Mouse (Mus musculus) heart, postnatal 25 days (tissue): ENCODE measurements around the gene Adgrd1. TPM values are rescaled to one million over a fixed set of nuclear protein-coding genes. Genes with fewer than 3 reads are reported as not detected.

Experiments used
- DNase-seq: peaks from one replicate; pipeline ENCODE4 v3.0.0; 2022; ENCODE audit warnings: low spot score
- intact Hi-C: fragments of 180-260 bp; cut with DNase I; formaldehyde crosslinking; loops from one replicate; pipeline ENCODE4 v1.15.1; 2025
- total RNA-seq, 2 experiments: library from RNA; stranded (reverse); gene quantifications; 2 replicates each; pipeline ENCODE4 v1.2.3; 2021

Adgrd1 gene
- total RNA-seq, 2 experiments from 2014 or later: 5.4 to 5.5 TPM

- intact Hi-C loops: no loop called here
- DNase-seq: no peak
Measured at GRCm38 (mm10) chr5:129182554-129182953, 86.0 kb downstream of the Adgrd1 start.

GRCm38 (mm10) chr5:129186260-129186659 lies 89.7 kb downstream of the Adgrd1 start:
- intact Hi-C loops: loop anchor here (5.0 kb wide), 1 partner anchor 116 kb away; no protein-coding TSS in a partner anchor
- DNase-seq: no peak

- no peak for DNase-seq
- intact Hi-C loops: loop anchor here (5.0 kb wide), 1 partner anchor 115 kb away; no protein-coding TSS in a partner anchor
Measured at GRCm38 (mm10) chr5:129186926-129187325, 90.4 kb downstream of the Adgrd1 start.

DNA sequence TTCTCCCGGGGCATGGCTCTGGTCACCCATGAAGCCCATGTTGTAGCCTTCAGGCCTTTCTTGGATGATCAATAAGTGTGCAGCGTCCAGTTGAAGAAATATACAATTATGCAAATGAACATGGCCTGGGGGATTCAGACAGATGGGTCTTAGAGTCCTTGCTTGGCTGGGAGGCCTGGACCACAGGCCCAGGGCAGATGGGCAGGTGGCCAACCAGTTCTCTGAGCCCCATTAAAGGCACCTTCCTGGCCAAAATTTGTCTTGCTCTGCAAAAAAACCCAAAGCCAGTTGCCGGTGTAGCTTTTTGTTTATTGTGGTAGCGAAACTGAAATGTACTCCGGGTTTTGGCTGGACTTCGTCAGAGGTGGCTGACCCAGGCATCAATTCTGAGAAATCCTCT lies 92.5 kb downstream of the Adgrd1 start:
- no peak for DNase-seq
- intact Hi-C loops: loop anchor here (5.0 kb wide), 1 partner anchor 113 kb away; no protein-coding TSS in a partner anchor

DNA sequence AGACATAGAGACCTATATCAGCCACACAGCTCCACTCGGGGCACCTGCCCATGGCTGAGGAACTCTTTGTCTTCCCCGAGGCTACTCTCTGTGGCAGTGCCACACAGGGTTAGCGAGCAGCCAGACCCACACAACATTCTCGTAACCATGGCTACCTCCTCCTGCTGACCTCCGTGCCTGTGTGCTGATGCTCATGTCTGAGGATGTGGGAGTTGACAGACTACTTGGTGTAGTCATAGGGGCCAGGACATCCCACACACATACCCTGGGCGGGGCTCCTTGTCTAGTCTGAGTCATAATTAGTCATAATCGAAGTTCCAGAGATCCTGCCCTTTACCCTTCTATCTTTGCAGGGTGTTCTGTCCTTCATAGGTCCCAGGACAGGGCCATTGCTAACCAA lies 93.5 kb downstream of the Adgrd1 start:
- intact Hi-C loops: no loop called here

GRCm38 (mm10) chr5:129196501-129196900 lies 100.0 kb downstream of the Adgrd1 start:
- intact Hi-C loops: no loop called here

More for the DNA sequence above, 93.5 kb downstream of the Adgrd1 start:
- no peak for DNase-seq

DNA sequence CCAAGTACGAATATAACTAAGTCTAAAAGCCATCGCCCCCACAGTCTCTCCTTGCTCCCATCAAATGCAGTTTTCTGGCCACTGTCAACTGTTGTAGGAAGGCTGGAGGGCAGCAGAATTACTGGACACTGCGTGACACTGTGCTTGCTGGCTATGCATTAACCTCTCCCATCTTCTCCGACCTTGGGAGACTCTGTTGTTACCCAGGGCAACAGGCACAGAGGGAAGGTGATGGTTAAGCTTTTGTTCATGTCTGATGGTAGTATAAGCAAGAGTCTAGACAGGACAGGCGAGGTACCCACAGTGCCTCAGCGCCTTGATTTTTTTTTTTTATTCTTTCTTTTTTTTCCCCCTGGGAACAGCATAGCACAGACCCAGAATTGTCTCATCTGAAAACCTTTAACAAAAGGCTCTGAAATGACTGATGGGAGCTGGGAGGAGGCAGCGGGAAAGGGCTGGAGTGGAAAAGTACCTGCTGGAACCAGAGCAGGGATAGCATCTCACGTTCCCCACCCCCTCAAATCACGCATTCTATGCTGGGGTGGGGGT lies 100.5 kb downstream of the Adgrd1 start:
- no peak for DNase-seq
- intact Hi-C loops: no loop called here

More at GRCm38 (mm10) chr5:129196501-129196900, 100.0 kb downstream of the Adgrd1 start:
- no peak for DNase-seq

DNA sequence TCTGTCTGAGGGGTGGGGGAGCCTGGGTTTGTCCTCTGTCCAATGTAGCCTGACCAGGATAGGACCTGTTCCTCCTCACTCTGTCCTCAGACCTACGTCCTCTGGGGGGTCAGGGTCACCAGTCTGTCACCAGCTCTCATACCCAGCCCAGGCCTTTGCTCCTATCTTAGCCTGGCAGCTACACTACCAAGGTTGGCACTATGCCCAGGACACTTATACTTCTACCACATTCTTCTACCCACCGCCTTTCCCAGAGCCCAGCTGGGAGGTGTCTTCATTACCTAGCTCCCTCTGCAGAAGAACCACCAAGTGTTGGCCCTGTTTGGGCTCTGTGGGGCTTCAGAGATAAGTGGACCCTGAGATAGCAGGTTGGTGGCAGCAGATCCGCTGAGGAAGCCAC lies 103.6 kb downstream of the Adgrd1 start:
- peak; percentile 18 for DNase-seq

DNA sequence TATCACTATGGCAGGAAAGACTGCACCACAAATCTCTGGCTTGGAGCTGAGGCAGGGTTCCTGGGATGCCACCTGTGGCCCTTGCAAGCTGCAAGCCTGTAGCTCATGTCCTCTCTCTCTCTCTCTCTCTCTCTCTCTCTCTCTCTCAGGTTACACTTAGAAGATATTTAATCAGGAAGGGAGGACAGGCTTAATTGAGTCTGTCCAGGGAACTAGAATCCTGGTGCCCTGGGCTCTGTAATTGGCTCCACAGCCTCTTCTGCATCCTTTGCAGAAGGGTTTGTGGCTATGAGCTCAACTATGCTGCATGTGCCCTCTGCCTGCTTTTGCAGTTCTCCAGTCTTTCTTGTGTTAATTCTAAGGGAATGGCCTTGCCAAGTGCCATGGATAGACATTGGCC lies 111.7 kb downstream of the Adgrd1 start:
- intact Hi-C loops: no loop called here
- DNase-seq: no peak

More for the DNA sequence above, 103.6 kb downstream of the Adgrd1 start:
- intact Hi-C loops: no loop called here

DNA sequence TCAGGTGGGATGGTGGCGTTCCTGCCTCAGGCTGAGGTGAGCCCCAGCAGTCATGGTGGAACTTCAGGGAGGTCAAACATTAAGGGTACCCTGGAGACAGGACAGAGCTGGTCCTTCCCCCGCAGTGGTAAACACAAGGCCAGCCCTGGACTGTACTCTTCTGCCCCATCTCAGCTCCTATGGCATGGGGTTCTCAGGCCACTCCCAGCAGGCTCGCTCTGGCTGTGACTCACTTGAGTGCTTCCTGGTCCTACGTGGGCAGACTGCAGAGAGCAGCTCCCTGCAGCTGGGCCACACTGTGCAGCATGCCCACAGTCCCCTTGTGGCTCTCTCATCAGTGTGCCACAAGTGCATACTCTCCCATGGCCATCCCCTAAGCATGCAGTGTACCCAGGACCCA lies 112.3 kb downstream of the Adgrd1 start:
- intact Hi-C loops: no loop called here
- no peak for DNase-seq

DNA sequence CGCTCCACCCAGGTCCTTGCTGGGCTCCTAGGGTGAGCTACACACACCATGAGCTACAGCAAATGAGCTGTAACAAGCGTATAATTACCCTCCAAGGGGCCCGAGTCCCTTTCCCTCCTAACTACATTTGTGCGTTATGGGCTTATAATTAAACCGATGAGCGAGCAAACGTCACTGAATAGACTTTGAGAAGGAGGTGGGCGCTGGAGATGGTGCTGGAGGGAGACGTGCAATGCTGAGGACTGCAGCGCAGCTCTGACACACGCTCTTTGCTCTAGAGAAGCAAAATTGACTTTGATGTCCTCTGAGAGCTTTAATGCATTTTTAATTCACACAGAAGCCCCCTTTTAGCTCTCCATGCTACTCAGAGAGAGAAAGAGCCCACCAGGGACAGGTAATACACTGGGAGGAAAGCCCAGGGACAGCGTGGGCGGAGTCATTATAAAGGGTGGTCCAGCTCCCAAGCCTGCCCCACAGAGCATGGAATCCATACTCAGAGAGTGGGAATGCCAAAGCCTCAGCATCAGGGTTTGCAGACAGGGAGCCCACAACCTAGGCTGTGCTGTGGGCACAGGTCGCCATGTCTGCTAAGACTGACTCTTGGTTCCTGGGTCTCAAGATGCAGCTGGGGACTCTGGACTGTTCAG lies 115.0 kb downstream of the Adgrd1 start:
- no peak for DNase-seq
- intact Hi-C loops: no loop called here

DNA sequence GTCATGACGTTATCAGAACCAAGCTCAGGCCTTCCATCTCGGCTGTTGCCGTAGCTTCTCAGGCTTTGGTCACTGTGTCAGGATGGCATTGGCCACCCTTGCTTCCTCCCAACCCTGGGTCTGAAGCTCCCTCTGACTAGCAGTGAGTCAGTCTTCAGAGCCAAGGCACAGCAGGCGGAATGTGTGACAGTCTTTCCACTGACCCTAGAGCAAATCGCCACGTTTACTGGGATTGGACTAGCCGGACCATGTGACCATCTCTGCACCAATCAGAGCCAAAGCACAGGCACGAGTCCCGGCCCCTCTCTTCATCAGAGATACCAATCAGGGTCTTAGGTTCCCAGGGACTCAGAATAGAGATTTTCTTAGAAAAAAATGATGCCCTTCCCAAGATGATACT lies 117.5 kb downstream of the Adgrd1 start:
- intact Hi-C loops: no loop called here
- DNase-seq: no peak

DNA sequence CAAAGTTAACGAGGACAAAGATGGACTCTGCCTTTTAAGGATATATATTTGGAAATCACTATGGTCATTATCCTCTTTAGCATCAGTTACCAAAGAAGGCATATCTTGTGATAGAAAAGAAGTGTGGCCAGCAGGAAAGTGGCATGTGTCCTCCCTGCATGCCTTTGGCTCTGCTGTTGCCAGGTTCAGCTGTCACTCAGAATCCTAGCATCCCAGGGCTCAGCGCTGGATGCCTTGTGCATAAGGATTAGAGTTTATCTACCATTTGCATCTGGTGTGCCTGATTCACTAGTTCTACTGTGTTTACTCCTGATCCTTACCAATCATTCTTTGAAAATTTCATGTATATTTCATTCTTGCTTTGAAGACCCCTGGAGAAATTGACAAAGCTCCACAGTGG lies 119.5 kb downstream of the Adgrd1 start:
- intact Hi-C loops: no loop called here
- no peak for DNase-seq

- intact Hi-C loops: no loop called here
- DNase-seq: no peak
Measured at GRCm38 (mm10) chr5:129217481-129218221, 121.1 kb downstream of the Adgrd1 start.

- no peak for DNase-seq
- intact Hi-C loops: no loop called here
Measured at GRCm38 (mm10) chr5:129218222-129218505, 121.6 kb downstream of the Adgrd1 start.

- no peak for DNase-seq
- intact Hi-C loops: no loop called here
Measured at GRCm38 (mm10) chr5:129218537-129218981, 122.0 kb downstream of the Adgrd1 start.

GRCm38 (mm10) chr5:129219178-129219760 lies 122.7 kb downstream of the Adgrd1 start:
- DNase-seq: no peak

DNA sequence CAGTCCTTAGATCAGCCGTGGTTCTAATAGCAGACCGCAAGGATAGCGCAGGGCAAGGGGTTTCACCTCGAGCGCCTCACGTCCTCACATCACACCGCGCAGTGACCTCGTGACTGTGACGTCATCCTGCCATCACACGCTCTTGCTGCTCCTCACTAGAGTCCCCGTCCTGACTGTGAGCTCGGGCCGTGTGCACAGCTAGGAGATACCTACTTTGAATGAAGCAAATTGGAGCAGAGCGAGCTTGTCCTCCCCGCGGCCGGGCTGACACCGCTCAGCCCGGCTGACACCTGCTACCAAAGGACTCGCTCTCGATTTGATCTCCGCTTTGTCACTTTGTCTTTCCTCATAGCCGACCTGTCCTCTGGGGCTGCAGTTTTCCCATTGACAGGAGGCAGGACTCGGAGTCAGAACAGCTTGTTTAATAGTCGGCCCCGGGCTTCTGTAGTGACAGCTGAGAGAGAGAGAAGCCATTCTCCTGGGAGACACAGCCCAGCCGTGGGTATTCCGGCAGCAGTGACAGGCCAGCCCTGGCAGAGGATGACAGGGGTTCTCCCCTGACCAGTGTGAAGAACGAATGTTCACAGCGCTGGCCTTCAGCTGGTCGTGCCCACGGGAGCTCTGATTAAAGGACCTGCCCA lies 129.4 kb downstream of the Adgrd1 start:
- no peak for DNase-seq
- intact Hi-C loops: no loop called here

More at GRCm38 (mm10) chr5:129219178-129219760, 122.7 kb downstream of the Adgrd1 start:
- intact Hi-C loops: no loop called here

DNA sequence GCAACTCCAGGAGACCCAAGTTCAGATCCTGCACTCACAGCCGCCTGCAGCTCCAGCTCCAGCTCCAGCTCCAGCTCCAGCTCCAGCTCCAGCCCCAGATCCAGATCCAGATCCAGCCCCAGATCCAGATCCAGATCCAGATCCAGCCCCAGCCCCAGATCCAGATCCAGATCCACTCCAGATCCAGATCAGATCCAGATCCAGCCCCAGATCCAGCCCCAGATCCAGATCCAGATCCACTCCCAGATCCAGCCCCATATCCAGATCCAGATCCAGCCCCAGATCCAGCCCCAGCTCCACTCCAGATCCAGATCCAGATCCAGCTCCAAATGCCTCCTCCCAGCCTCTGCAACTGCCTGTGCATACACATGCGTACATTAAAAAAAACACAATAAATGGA lies 131.6 kb downstream of the Adgrd1 start:
- no peak for DNase-seq
- intact Hi-C loops: no loop called here

GRCm38 (mm10) chr5:129233301-129233700 lies 136.8 kb downstream of the Adgrd1 start:
- DNase-seq: no peak
- intact Hi-C loops: no loop called here
